In the genomic region with DNA sequence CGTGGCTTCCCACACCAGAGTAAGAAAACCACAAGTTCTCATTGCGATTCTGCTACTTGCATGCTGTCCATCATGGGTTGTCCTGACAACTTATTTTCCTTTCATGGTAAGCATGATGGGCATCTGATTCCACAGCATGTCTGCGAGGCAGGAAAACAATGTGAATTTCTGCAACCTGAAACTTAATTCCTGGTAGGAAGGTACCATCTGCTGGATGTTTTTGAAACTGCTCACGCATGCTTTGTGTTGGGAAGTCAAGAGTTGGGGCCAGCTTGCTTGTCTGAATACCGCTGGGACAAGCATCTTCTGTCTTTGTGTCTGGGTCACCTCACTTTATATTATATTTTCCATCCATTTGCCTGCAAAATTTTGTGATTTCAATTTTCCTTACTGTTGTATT, we compare ENCODE assay signal across 11 mouse cellular contexts.
DNase-seq lines count a peak whose midpoint lies in the region; ATAC-seq and TF ChIP-seq lines count a peak whose summit lies in the region.
"Had no signal": no experiment of that assay in that cellular context is flagged by ENCODE, and none has a peak within 500 bp of the region (broad histone marks: within the 10 kb centered on the region; RNA-seq: fewer than 3 reads in every experiment).

No protein-coding gene starts in this region.

- H3K4me3 ChIP-seq in forebrain, embryonic 13.5 days, result no peak overlapping the region
- H3K4me3 ChIP-seq in forebrain, embryonic 12.5 days (replicated peaks), result no peak overlapping the region
- H3K4me3 ChIP-seq in limb, embryonic 14.5 days (replicated peaks; ENCODE audit: low read length), result no peak overlapping the region
- H3K4me3 ChIP-seq in limb, embryonic 10.5 days, result no peak overlapping the region
- H3K4me3 ChIP-seq in embryonic facial prominence, embryonic 14.5 days (ENCODE audit: low read depth, low read length), result no peak overlapping the region
- H3K4me3 ChIP-seq: erythroblast, embryonic 14.5 days; megakaryocyte, embryonic 14.5 days had no signal

- no peak overlapping the region for H3K9ac ChIP-seq in forebrain, embryonic 13.5 days
- no peak overlapping the region for H3K9ac ChIP-seq in forebrain, embryonic 12.5 days
- no peak overlapping the region for H3K9ac ChIP-seq in limb, embryonic 14.5 days (ENCODE audit: low read depth, low read length, severe bottlenecking)
- H3K9ac ChIP-seq in embryonic facial prominence, embryonic 14.5 days (ENCODE audit: low read depth, low read length), result no peak overlapping the region

- 74% methylated on average over 5 of the region's 5 CpGs for WGBS in forebrain, embryonic 13.5 days
- 73% methylated on average over 5 of the region's 5 CpGs for WGBS in forebrain, embryonic 12.5 days
- WGBS in limb, embryonic 14.5 days, result 68% methylated on average over 5 of the region's 5 CpGs
- WGBS in limb, embryonic 10.5 days, result 82% methylated on average over 5 of the region's 5 CpGs
- WGBS in embryonic facial prominence, embryonic 14.5 days, result 47% methylated on average over 5 of the region's 5 CpGs

- no peaks in the 10 kb centered on the region for H3K36me3 ChIP-seq in forebrain, embryonic 13.5 days (ENCODE audit: poor library complexity, severe bottlenecking)
- H3K36me3 ChIP-seq in forebrain, embryonic 12.5 days (replicated peaks), result no peaks in the 10 kb centered on the region
- H3K36me3 ChIP-seq in limb, embryonic 14.5 days (ENCODE audit: control insufficient read depth, insufficient read depth, low read length), result no peaks in the 10 kb centered on the region
- no peaks in the 10 kb centered on the region for H3K36me3 ChIP-seq in limb, embryonic 10.5 days
- H3K36me3 ChIP-seq in embryonic facial prominence, embryonic 14.5 days (ENCODE audit: control insufficient read depth, insufficient read depth, low read length), result no peaks in the 10 kb centered on the region

- no peak for TF ChIP-seq POLR2A in limb, embryonic 14.5 days (IDR thresholded peaks at IDR 0.05; ENCODE audit: borderline replicate concordance, extremely low read depth, insufficient read depth, insufficient read length)

- peak; percentile 10 for DNase-seq in limb, embryonic 14.5 days (ENCODE audit: low spot score)
- no peak for DNase-seq in limb, embryonic 10.5 days (ENCODE audit: low spot score)
- DNase-seq in embryonic facial prominence, embryonic 14.5 days (ENCODE audit: low spot score), result peak; percentile 33
- peak; percentile 23 for DNase-seq in retina, postnatal 7 days (ENCODE audit: low read depth, low spot score)
- DNase-seq in adrenal gland, postnatal 4 days (ENCODE audit: low spot score in 2 of 2), result no peak
- DNase-seq: cerebellum, adult 11 months had no signal

- H3K4me2 ChIP-seq in forebrain, embryonic 13.5 days, result no peak overlapping the region
- H3K4me2 ChIP-seq in forebrain, embryonic 12.5 days, result no peak overlapping the region
- no peak overlapping the region for H3K4me2 ChIP-seq in limb, embryonic 14.5 days (replicated peaks; ENCODE audit: low read depth, low read length, severe bottlenecking)
- H3K4me2 ChIP-seq in embryonic facial prominence, embryonic 14.5 days (ENCODE audit: low read depth, low read length), result no peak overlapping the region

- no peaks in the 10 kb centered on the region for H3K9me3 ChIP-seq in forebrain, embryonic 13.5 days (replicated peaks)
- no peaks in the 10 kb centered on the region for H3K9me3 ChIP-seq in forebrain, embryonic 12.5 days
- H3K9me3 ChIP-seq in limb, embryonic 14.5 days (ENCODE audit: control insufficient read depth, low read length), result no peaks in the 10 kb centered on the region
- no peaks in the 10 kb centered on the region for H3K9me3 ChIP-seq in limb, embryonic 10.5 days (replicated peaks)
- 0 out of 2 replicates have a peak, but pooled peaks cover 2% of the 10 kb centered on the region for H3K9me3 ChIP-seq in embryonic facial prominence, embryonic 14.5 days (ENCODE audit: control insufficient read depth, low read length)

- H3K27me3 ChIP-seq in forebrain, embryonic 13.5 days, result no peaks in the 10 kb centered on the region
- no peaks in the 10 kb centered on the region for H3K27me3 ChIP-seq in forebrain, embryonic 12.5 days
- no peaks in the 10 kb centered on the region for H3K27me3 ChIP-seq in limb, embryonic 14.5 days (ENCODE audit: control insufficient read depth, insufficient read depth, low read length)
- H3K27me3 ChIP-seq in limb, embryonic 10.5 days (ENCODE audit: low read depth, poor library complexity, severe bottlenecking), result no peaks in the 10 kb centered on the region
- no peaks in the 10 kb centered on the region for H3K27me3 ChIP-seq in embryonic facial prominence, embryonic 14.5 days (replicated peaks; ENCODE audit: control insufficient read depth, insufficient read depth, low read length)

- peak; percentile 46; the same call in 1 of the 2 replicates for ATAC-seq in forebrain, embryonic 13.5 days
- ATAC-seq in forebrain, embryonic 12.5 days (ENCODE audit: low FRiP score), result no peak
- ATAC-seq in limb, embryonic 14.5 days (ENCODE audit: low FRiP score, low read depth), result no peak
- no peak for ATAC-seq in embryonic facial prominence, embryonic 14.5 days (ENCODE audit: low read depth)
- no peak for ATAC-seq in megakaryocyte, adult 5-6 weeks (ENCODE audit: poor library complexity, severe bottlenecking)

- no peaks in the 10 kb centered on the region for H3K4me1 ChIP-seq in forebrain, embryonic 13.5 days
- H3K4me1 ChIP-seq in forebrain, embryonic 12.5 days, result no peaks in the 10 kb centered on the region
- H3K4me1 ChIP-seq in limb, embryonic 14.5 days (ENCODE audit: control insufficient read depth, insufficient read depth, low read length), result no peaks in the 10 kb centered on the region
- H3K4me1 ChIP-seq in limb, embryonic 10.5 days, result no peaks in the 10 kb centered on the region
- no peaks in the 10 kb centered on the region for H3K4me1 ChIP-seq in embryonic facial prominence, embryonic 14.5 days (ENCODE audit: control insufficient read depth, insufficient read depth, low read length)

- no peak overlapping the region for H3K27ac ChIP-seq in forebrain, embryonic 13.5 days
- no peak overlapping the region for H3K27ac ChIP-seq in forebrain, embryonic 12.5 days
- H3K27ac ChIP-seq in limb, embryonic 14.5 days (replicated peaks; ENCODE audit: low read depth, low read length), result no peak overlapping the region
- no peak overlapping the region for H3K27ac ChIP-seq in limb, embryonic 10.5 days
- H3K27ac ChIP-seq in embryonic facial prominence, embryonic 14.5 days (replicated peaks; ENCODE audit: low read depth, low read length), result no peak overlapping the region

Comparison
In these comparisons a context has a peak if more than half of its experiments do, and no peak if none do; other contexts are left out.
1. DNase-seq: peak in limb, embryonic 14.5 days (single experiment), embryonic facial prominence, embryonic 14.5 days (single experiment) and retina, postnatal 7 days (single experiment); none in limb, embryonic 10.5 days (single experiment) and adrenal gland, postnatal 4 days (0 of 2).